Mouse (Mus musculus) erythroid progenitor cell, adult 5-6 weeks (primary cell): ENCODE measurements around the gene Vmn1r111. TPM values are rescaled to one million over a fixed set of nuclear protein-coding genes. Genes with fewer than 3 reads are reported as not detected.
"Not testable (repeated sequence)": the region's sequence is repeated elsewhere in the genome, so short reads cannot be mapped to it uniquely, and the experiment has no call there.

Experiments
- ATAC-seq: replicated peaks from 2 replicates; pipeline ENCODE4 v1.8.0; 2016; ENCODE audit warnings: moderate number of reproducible peaks, mild to moderate bottlenecking, moderate TSS enrichment, inconsistent platforms; ENCODE audit not compliant: poor library complexity, low FRiP score, severe bottlenecking
- total RNA-seq, 2 experiments: library from RNA; stranded (forward) in 1 of 2; stranded (reverse) in 1 of 2; fragments of 150-400 nt in 1 of 2; fragments of 186-747, 209-891 nt in 1 of 2; gene quantifications; 2 replicates each; pipeline versions ENCODE4 v1.2.3 to v1.2.4; 2015 to 2017; ENCODE audit warnings: low replicate concordance in 2 of 2

The Vmn1r111 gene
- total RNA-seq (2015; ENCODE audit: low replicate concordance) (not detected in 2 replicates), total RNA-seq (2017; ENCODE audit: low replicate concordance) (not detected in 2 replicates)

GRCm38 (mm10) chr7:20703116-20703515 lies at the start of gene Vmn1r111:
Vmn1r111 (minus strand) TSS chr7:20703216.
- not testable (repeated sequence) for ATAC-seq

GRCm38 (mm10) chr7:20730524-20730923 lies 27.5 kb upstream of the Vmn1r111 start, which contains the start of gene Gm10668:
Gm10668 (minus strand) TSS chr7:20730624.
- ATAC-seq: not testable (repeated sequence)

GRCm38 (mm10) chr7:20668618-20669017 lies 34.4 kb downstream of the Vmn1r111 start, which contains the start of gene Vmn1r107:
Vmn1r107 (plus strand) TSS chr7:20668918.
- ATAC-seq: not testable (repeated sequence)

Other genes starting within 250 kb of the Vmn1r111 start
- not detected in 2 replicates for gene Gm10670, start 228.3 kb downstream of the Vmn1r111 start, total RNA-seq (2015; ENCODE audit: low replicate concordance)
- not detected in 2 replicates for gene Gm10670, start 228.3 kb downstream of the Vmn1r111 start, total RNA-seq (2017; ENCODE audit: low replicate concordance)
- gene Vmn1r103, start 192.7 kb downstream of the Vmn1r111 start, total RNA-seq (2015; ENCODE audit: low replicate concordance): not detected in 2 replicates
- not detected in 2 replicates for gene Vmn1r103, start 192.7 kb downstream of the Vmn1r111 start, total RNA-seq (2017; ENCODE audit: low replicate concordance)
- not detected in 2 replicates for gene Vmn1r104, start 169.4 kb downstream of the Vmn1r111 start, total RNA-seq (2015; ENCODE audit: low replicate concordance)
- gene Vmn1r104, start 169.4 kb downstream of the Vmn1r111 start, total RNA-seq (2017; ENCODE audit: low replicate concordance): not detected in 2 replicates
- not detected in 2 replicates for gene Gm5726, start 157.5 kb downstream of the Vmn1r111 start, total RNA-seq (2015; ENCODE audit: low replicate concordance)
- gene Gm5726, start 157.5 kb downstream of the Vmn1r111 start, total RNA-seq (2017; ENCODE audit: low replicate concordance): not detected in 2 replicates
- not detected in 2 replicates for gene Gm4141, start 127.0 kb downstream of the Vmn1r111 start, total RNA-seq (2015; ENCODE audit: low replicate concordance)
- not detected in 2 replicates for gene Gm4141, start 127.0 kb downstream of the Vmn1r111 start, total RNA-seq (2017; ENCODE audit: low replicate concordance)
- not detected in 2 replicates for gene Gm4513, start 104.2 kb downstream of the Vmn1r111 start, total RNA-seq (2015; ENCODE audit: low replicate concordance)
- not detected in 2 replicates for gene Gm4513, start 104.2 kb downstream of the Vmn1r111 start, total RNA-seq (2017; ENCODE audit: low replicate concordance)
- gene Vmn1r107, start 34.3 kb downstream of the Vmn1r111 start, total RNA-seq (2015; ENCODE audit: low replicate concordance): not detected in 2 replicates
- not detected in 2 replicates for gene Vmn1r107, start 34.3 kb downstream of the Vmn1r111 start, total RNA-seq (2017; ENCODE audit: low replicate concordance)
- not detected in 2 replicates for gene Gm10668, start 27.4 kb upstream of the Vmn1r111 start, total RNA-seq (2015; ENCODE audit: low replicate concordance)
- not detected in 2 replicates for gene Gm10668, start 27.4 kb upstream of the Vmn1r111 start, total RNA-seq (2017; ENCODE audit: low replicate concordance)
- gene Vmn1r112, start 68.0 kb upstream of the Vmn1r111 start, total RNA-seq (2015; ENCODE audit: low replicate concordance): not detected in 2 replicates
- gene Vmn1r112, start 68.0 kb upstream of the Vmn1r111 start, total RNA-seq (2017; ENCODE audit: low replicate concordance): not detected in 2 replicates
- not detected in 2 replicates for gene Vmn1r113, start 84.1 kb upstream of the Vmn1r111 start, total RNA-seq (2015; ENCODE audit: low replicate concordance)
- not detected in 2 replicates for gene Vmn1r113, start 84.1 kb upstream of the Vmn1r111 start, total RNA-seq (2017; ENCODE audit: low replicate concordance)
- gene Vmn1r114, start 109.0 kb upstream of the Vmn1r111 start, total RNA-seq (2015; ENCODE audit: low replicate concordance): not detected in 2 replicates
- not detected in 2 replicates for gene Vmn1r114, start 109.0 kb upstream of the Vmn1r111 start, total RNA-seq (2017; ENCODE audit: low replicate concordance)
- gene Vmn1r115, start 141.8 kb upstream of the Vmn1r111 start, total RNA-seq (2015; ENCODE audit: low replicate concordance): not detected in 2 replicates
- gene Vmn1r115, start 141.8 kb upstream of the Vmn1r111 start, total RNA-seq (2017; ENCODE audit: low replicate concordance): not detected in 2 replicates
- gene Vmn1r116, start 169.0 kb upstream of the Vmn1r111 start, total RNA-seq (2015; ENCODE audit: low replicate concordance): not detected in 2 replicates
- gene Vmn1r116, start 169.0 kb upstream of the Vmn1r111 start, total RNA-seq (2017; ENCODE audit: low replicate concordance): not detected in 2 replicates
- not detected in 2 replicates for gene Vmn1r117, start 180.9 kb upstream of the Vmn1r111 start, total RNA-seq (2015; ENCODE audit: low replicate concordance)
- gene Vmn1r117, start 180.9 kb upstream of the Vmn1r111 start, total RNA-seq (2017; ENCODE audit: low replicate concordance): not detected in 2 replicates
- gene Vmn1r118, start 209.1 kb upstream of the Vmn1r111 start, total RNA-seq (2015; ENCODE audit: low replicate concordance): not detected in 2 replicates
- not detected in 2 replicates for gene Vmn1r118, start 209.1 kb upstream of the Vmn1r111 start, total RNA-seq (2017; ENCODE audit: low replicate concordance)